Mouse (Mus musculus) MN1 (cell line): ENCODE results near the gene Dnah10.
A peak's percentile ranks its signal among the peaks of the same experiment; 100 is the strongest.

Experiments
- DNase-seq: peaks from one replicate; pipeline ENCODE4 v3.0.0-alpha.2; 2016; ENCODE audit warnings: low spot score

Dnah10 gene

DNA sequence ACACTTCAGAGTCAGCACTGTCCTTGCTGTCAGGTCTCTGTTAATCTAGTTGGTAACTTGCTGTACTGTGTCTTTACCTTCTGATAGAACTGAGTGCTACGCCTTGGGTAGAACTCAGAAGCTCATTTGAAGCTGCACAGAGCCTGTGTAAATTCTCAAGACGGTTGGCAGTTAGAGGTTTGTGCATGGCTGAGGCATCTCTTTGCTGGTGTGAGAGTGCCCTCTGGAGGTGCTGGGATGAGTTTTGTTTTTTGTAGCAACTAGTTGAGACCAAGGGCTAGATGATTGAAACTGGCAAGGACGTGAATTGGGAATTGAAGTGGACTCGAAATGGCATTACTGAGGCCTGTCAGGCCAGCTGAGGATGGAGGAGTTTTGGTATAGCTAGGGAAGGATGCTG lies 144.1 kb downstream of the Dnah10 start:
- peak; percentile 73 for DNase-seq

- peak; percentile 73 for DNase-seq
Measured at GRCm38 (mm10) chr5:124872033-124872432, 147.1 kb downstream of the Dnah10 start.

GRCm38 (mm10) chr5:124873096-124873495 lies 148.2 kb downstream of the Dnah10 start:
- no peak for DNase-seq

DNA sequence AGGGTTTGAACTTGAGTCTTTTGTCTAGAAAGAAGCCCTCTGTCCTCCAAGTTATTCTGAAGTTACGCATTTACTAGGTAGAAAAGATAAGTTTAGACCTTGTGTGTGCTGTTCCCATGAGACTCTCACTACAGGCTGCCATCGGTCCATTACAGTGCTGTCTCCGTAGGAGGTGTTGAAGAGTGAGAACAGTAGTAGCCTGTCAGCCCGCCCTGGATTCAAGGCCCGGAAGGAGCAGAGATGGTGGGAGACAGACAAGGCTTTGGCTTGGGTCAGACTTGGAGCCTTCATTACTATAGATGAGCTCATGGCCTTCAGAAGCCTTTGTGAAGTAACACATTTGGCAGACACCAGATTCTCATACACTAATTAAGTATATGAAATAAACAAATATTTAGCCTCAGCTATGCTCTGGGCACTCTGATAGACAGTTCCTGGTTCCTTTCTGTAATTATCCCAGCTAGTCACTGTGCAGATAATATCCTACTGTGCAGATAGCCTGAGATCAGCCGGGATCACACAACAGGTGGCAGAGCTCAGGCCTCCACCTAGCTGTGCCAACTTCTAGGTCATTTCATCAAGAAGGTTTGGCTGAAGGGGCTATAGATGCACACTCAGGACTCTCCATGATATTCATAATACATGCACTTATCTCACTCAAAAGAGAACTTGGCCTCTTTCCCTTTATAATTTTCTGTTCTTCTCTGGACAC lies 149.2 kb downstream of the Dnah10 start:
- DNase-seq: no peak

DNA sequence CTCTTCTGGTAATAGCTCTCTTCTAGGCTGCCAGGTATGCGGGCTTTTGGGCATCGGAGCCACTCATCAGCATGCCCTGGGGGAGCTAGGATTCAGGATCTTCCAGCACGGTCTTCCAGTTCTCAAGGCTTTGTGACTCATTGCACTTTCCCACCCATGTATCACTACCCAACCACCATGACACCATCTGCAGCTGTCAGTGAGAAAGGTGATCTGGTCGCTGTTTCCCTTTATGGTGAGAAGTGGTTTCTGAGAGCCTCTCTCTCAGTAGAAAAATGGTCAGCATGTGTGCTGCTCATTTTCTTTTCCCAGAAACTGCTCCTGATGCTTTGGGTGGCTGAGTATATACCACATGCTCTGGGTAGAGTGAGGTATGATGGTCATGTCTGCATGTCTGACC lies 154.4 kb downstream of the Dnah10 start:
- DNase-seq: no peak

DNA sequence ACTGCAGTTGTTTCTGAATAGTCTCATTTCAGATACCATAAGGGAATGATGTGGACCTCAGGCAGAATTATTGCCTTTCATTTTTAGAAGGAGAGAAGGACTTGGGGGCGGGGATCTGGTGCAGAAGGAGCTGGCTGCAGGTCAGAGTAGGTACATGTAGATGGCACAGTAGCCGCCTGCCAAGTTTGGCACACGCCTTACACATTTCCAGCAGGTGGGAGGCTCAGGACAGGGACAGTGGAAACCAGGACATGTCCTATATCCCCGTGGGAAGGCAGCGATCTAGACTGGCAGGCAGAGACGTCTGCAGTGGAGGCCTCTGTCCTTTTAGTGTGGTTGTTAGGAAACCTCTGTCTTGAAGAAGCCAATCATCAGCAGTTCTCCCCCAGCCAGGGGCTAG lies 154.9 kb downstream of the Dnah10 start:
- DNase-seq: no peak

DNA sequence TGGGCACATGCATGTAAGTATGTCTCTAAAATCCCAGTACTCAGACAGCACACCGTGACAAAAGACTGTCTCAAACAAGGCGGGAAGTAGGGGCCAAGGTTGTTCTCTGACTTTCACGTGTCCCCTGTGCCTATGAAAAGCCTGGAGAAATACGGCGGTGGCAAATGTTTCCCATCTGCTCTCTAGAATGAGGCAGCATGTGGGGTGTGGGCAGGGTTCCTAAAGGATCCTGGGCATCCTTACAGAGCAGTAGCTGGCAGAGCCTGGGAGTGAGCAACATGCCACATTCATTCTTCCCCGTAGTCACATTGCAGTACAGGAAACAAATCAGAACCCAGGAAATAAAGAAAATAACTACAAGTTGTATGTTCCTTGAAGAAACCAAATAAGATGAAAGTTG lies 159.0 kb downstream of the Dnah10 start:
- no peak for DNase-seq
